Mouse (Mus musculus) forebrain, postnatal 0 days (tissue): Measurements from ENCODE around the gene Orc3. TPM values are rescaled to one million over a fixed set of nuclear protein-coding genes. Genes with fewer than 3 reads are reported as not detected.

Source experiments
- ATAC-seq: fragments of 200-750 bp; cut with Nextera tagmentation; 2 replicates; pipeline ENCODE4 v1.8.0; 2017; ENCODE audit warnings: mild to moderate bottlenecking, moderate library complexity
- DNase-seq: peaks from one replicate; pipeline ENCODE4 v3.0.0-alpha.2; 2015
- H3K27ac ChIP-seq: fragments of 300-500 bp; sonication (generic); 2 replicates; pipeline ENCODE4 v1.5.1; 2014; ENCODE audit warnings: low read depth, mild to moderate bottlenecking, antibody characterized with exemption, low read length, moderate library complexity, mixed read lengths
- H3K27me3 ChIP-seq: fragments of 300-500 bp; sonication (generic); 2 replicates; pipeline ENCODE4 v1.6.1; 2014; ENCODE audit warnings: mild to moderate bottlenecking, low read length, mixed read lengths; ENCODE audit not compliant: insufficient read depth
- H3K36me3 ChIP-seq: fragments of 300-500 bp; sonication (generic); 2 replicates; pipeline ENCODE4 v1.6.1; 2014; ENCODE audit warnings: mild to moderate bottlenecking, moderate library complexity; ENCODE audit not compliant: insufficient read depth
- H3K4me1 ChIP-seq: fragments of 300-500 bp; sonication (generic); 2 replicates; pipeline ENCODE4 v1.6.1; 2014; ENCODE audit warnings: antibody characterized with exemption; ENCODE audit not compliant: insufficient read depth
- H3K4me2 ChIP-seq: fragments of 300-500 bp; sonication (generic); 2 replicates; pipeline ENCODE4 v1.6.1; 2014; ENCODE audit warnings: low read depth, mild to moderate bottlenecking, moderate library complexity
- H3K4me3 ChIP-seq: fragments of 300-500 bp; sonication (generic); 2 replicates; pipeline ENCODE4 v1.5.1; 2014; ENCODE audit warnings: low read depth, low read length, mixed read lengths
- H3K9ac ChIP-seq: fragments of 300-500 bp; sonication (generic); 2 replicates; pipeline ENCODE4 v1.6.1; 2014; ENCODE audit warnings: mild to moderate bottlenecking
- H3K9me3 ChIP-seq: fragments of 300-500 bp; sonication (generic); 2 replicates; pipeline ENCODE4 v1.6.1; 2016; ENCODE audit warnings: low read length
- CTCF ChIP-seq: sonication (generic); IDR thresholded peaks from 2 replicates; pipeline ENCODE4 v1.5.1; 2016; ENCODE audit warnings: antibody characterized with exemption, control low read depth, low read depth
- WGBS: fragments of 180-500 bp; shearing (Covaris S2); extraction: QIAGEN DNeasy Blood & Tissue Kit; methylation state at CpG from one replicate; pipeline ENCODE4 v1.1.7; 2014; 5-methylcytosine and 5-hydroxymethylcytosine counted together
- polyA plus RNA-seq: library from polyadenylated mRNA; unstranded; fragments of >200 nt; fragmentation: Nextera tagmentation; extraction: Ambion mirVana; gene quantifications from 2 replicates; pipeline ENCODE4 v1.2.1, GENCODE M21; 2015
- total RNA-seq: library from RNA; depleted of rRNA; stranded (reverse); fragments of >200 nt; gene quantifications from 2 replicates; pipeline ENCODE4 v1.2.3, GENCODE M21; 2014

The Orc3 gene
- total and polyA plus RNA-seq, 2 experiments from 2014 or later, result 68.0 to 88.0 TPM

GRCm38 (mm10) chr4:34625556-34625955 lies 10.8 kb upstream of the Orc3 start:
- H3K27me3 ChIP-seq, result no peaks in the 10 kb centered on the region
- TF ChIP-seq CTCF, result no peak
- H3K4me2 ChIP-seq, result no peak overlapping the region
- H3K4me1 ChIP-seq, result no peaks in the 10 kb centered on the region
- no peak overlapping the region for H3K4me3 ChIP-seq
- H3K9me3 ChIP-seq, result no peaks in the 10 kb centered on the region
- DNase-seq, result no peak
- no peak overlapping the region for H3K9ac ChIP-seq
- no peak for ATAC-seq
- H3K36me3 ChIP-seq, result peaks cover 45% of the 10 kb centered on the region
- WGBS, result 89% methylated on average over 4 of the region's 4 CpGs
- no peak overlapping the region for H3K27ac ChIP-seq

- H3K4me3 ChIP-seq, result 0 out of 2 replicates have a peak overlapping the region, but pooled peaks have one; percentile 87
- no peak for ATAC-seq
- H3K27ac ChIP-seq, result no peak overlapping the region; the same call in 1 of the 2 replicates
Observed at GRCm38 (mm10) chr4:34616146-34616545, 1.4 kb upstream of the Orc3 start.

GRCm38 (mm10) chr4:34615303-34615702 lies 559 bp upstream of the Orc3 start:
- H3K4me1 ChIP-seq, result peaks cover 16% of the 10 kb centered on the region
- peak overlapping the region; percentile 86 for H3K27ac ChIP-seq
- H3K9me3 ChIP-seq, result no peaks in the 10 kb centered on the region
- ATAC-seq (peak; percentile 21), DNase-seq (no peak)
- H3K36me3 ChIP-seq, result 0 out of 2 replicates have a peak, but pooled peaks cover 3% of the 10 kb centered on the region
- 3% methylated on average over 13 of the region's 13 CpGs for WGBS
- H3K27me3 ChIP-seq, result no peaks in the 10 kb centered on the region
- H3K4me3 ChIP-seq, result peak overlapping the region; percentile 87
- peak overlapping the region; percentile 90 for H3K4me2 ChIP-seq
- TF ChIP-seq CTCF, result no peak
- H3K9ac ChIP-seq, result peak overlapping the region; percentile 85

More at GRCm38 (mm10) chr4:34616146-34616545, 1.4 kb upstream of the Orc3 start:
- Histone ChIP-seq H3K27me3 (no peaks in the 10 kb centered on the region), H3K9me3 (no peaks in the 10 kb centered on the region), H3K4me2 (peak overlapping the region; percentile 90), H3K4me1 (peaks cover 16% of the 10 kb centered on the region), H3K36me3 (0 out of 2 replicates have a peak, but pooled peaks cover 3% of the 10 kb centered on the region), H3K9ac (peak overlapping the region; percentile 85; the same call in 1 of the 2 replicates)
- TF ChIP-seq CTCF, result no peak
- WGBS, result 39% methylated on average over 8 of the region's 8 CpGs
- no peak for DNase-seq

GRCm38 (mm10) chr4:34613571-34614145 lies 1.1 kb downstream of the Orc3 start:
- H3K27me3 ChIP-seq, result no peaks in the 10 kb centered on the region
- H3K4me2 ChIP-seq, result peak overlapping the region; percentile 90
- peaks cover 16% of the 10 kb centered on the region for H3K4me1 ChIP-seq
- WGBS, result 61% methylated on average over 6 of the region's 6 CpGs
- TF ChIP-seq CTCF, result no peak
- H3K9ac ChIP-seq, result peak overlapping the region; percentile 85; the same call in 1 of the 2 replicates
- H3K27ac ChIP-seq, result no peak overlapping the region
- DNase-seq, result no peak
- ATAC-seq, result no peak
- H3K9me3 ChIP-seq, result no peaks in the 10 kb centered on the region
- H3K4me3 ChIP-seq, result peak overlapping the region; percentile 87
- peaks cover 12% of the 10 kb centered on the region for H3K36me3 ChIP-seq

GRCm38 (mm10) chr4:34606658-34607057 lies 8.1 kb downstream of the Orc3 start:
- TF ChIP-seq CTCF, result no peak
- Histone ChIP-seq H3K36me3 (peaks cover 46% of the 10 kb centered on the region), H3K9ac (no peak overlapping the region), H3K4me1 (no peaks in the 10 kb centered on the region), H3K4me3 (no peak overlapping the region), H3K4me2 (no peak overlapping the region), H3K27me3 (no peaks in the 10 kb centered on the region), H3K27ac (no peak overlapping the region), H3K9me3 (no peaks in the 10 kb centered on the region)
- no peak for DNase-seq
- 96% methylated on average over 10 of the region's 10 CpGs for whole genome bisulfite sequencing
- ATAC-seq, result no peak

GRCm38 (mm10) chr4:34603123-34603522 lies 11.6 kb downstream of the Orc3 start:
- no peak overlapping the region for H3K9ac ChIP-seq
- no peak overlapping the region for H3K4me2 ChIP-seq
- no peak overlapping the region for H3K27ac ChIP-seq
- TF ChIP-seq CTCF, result no peak
- peaks cover 45% of the 10 kb centered on the region for H3K36me3 ChIP-seq
- H3K27me3 ChIP-seq, result no peaks in the 10 kb centered on the region
- no peak overlapping the region for H3K4me3 ChIP-seq
- no peaks in the 10 kb centered on the region for H3K9me3 ChIP-seq
- DNase-seq, result no peak
- no peak for ATAC-seq
- 84% methylated on average over 6 of the region's 6 CpGs for WGBS
- H3K4me1 ChIP-seq, result no peaks in the 10 kb centered on the region

- TF ChIP-seq CTCF, result no peak
Observed at GRCm38 (mm10) chr4:34584871-34585607, 29.7 kb downstream of the Orc3 start.

More at GRCm38 (mm10) chr4:34584871-34585607, 29.7 kb downstream of the Orc3 start:
- H3K4me3 ChIP-seq, result no peak overlapping the region
- H3K27ac ChIP-seq, result no peak overlapping the region
- DNase-seq, result no peak
- no peaks in the 10 kb centered on the region for H3K27me3 ChIP-seq
- no peaks in the 10 kb centered on the region for H3K9me3 ChIP-seq
- peaks cover 31% of the 10 kb centered on the region for H3K36me3 ChIP-seq
- no peaks in the 10 kb centered on the region for H3K4me1 ChIP-seq
- no peak overlapping the region for H3K9ac ChIP-seq
- ATAC-seq, result no peak
- no peak overlapping the region for H3K4me2 ChIP-seq
- WGBS, result 78% methylated on average over 7 of the region's 7 CpGs
